In the genomic region with DNA sequence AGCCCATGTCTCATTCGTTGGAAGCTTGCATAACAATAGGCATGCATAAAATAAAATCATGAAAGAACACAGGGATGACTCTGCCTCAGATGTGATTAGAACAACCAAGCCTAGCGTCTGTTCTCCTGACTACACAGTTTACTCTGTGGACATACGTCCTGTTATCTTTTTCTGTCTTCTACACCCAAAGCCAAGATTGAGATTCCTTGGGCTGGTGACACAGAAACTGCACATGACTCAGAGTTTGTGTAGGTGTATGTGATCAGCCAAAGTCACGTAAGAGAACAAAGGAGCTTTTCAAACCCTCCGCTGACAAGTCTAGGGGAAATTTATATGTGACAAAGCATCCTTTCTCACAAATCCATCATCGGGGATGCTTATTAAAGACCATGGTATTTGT, we compare ENCODE assay signal across 9 mouse cellular contexts.
"Had no signal": no experiment of that assay in that cellular context is flagged by ENCODE, and none has a peak within 500 bp of the region (broad histone marks: within the 10 kb centered on the region; RNA-seq: fewer than 3 reads in every experiment).

No protein-coding gene starts in this region.

- DNase-seq: kidney, adult 11 months; kidney, adult 9 months; kidney, postnatal 4 days; lung, embryonic 14.5 days; lung, postnatal 10 days; lung, postnatal 4 days; midbrain, embryonic 14.5 days; right cerebral cortex, postnatal 25 days; thymus, postnatal 4 days had no signal
